Mouse (Mus musculus): ENCODE measurements around the gene Myadml2.

DNA sequence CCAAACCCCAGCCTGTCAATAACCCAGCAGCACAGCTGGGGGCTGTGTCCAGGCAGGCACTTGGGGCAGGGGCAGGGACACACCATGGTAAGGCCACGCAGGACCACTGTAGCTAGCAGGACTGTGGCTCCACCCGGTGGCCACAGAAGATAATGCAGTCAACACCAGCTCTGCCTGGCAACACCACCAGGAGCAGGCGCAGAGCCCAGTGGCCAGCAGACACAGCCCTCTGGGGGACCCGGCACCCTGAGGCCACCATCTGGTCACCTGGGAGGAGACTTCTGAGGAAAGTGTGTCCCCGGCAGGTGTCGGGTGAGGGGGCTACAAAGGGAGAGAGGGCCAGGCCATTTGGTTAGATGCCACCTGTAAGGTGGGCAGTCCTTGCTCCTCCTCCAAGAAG is 35.2 kb downstream of the Myadml2 start:
- peak; percentile 40 to 82; a peak in 2 of 4 replicates for TF ChIP-seq CTCF (conservative IDR thresholded peaks at IDR 0.05 in 1 of 2, IDR thresholded peaks at IDR 0.05 in 1 of 2; ENCODE audit: low read depth in 2 of 2, low read length in 2 of 2)
- TF ChIP-seq JUND (conservative IDR thresholded peaks at IDR 0.05; ENCODE audit: low read depth, low read length) = no peak
- TF ChIP-seq POLR2AphosphoS2 (IDR thresholded peaks at IDR 0.05; ENCODE audit: low read depth, low read length) = no peak
- TF ChIP-seq GABPA (IDR thresholded peaks at IDR 0.05; ENCODE audit: insufficient replicate concordance, low read depth, low read length) = no peak
- no peak for TF ChIP-seq RCOR1 (conservative IDR thresholded peaks at IDR 0.05; ENCODE audit: low read depth, low read length)
- no peak; the same call in 1 of the 2 replicates for TF ChIP-seq NELFE (IDR thresholded peaks at IDR 0.05; ENCODE audit: low read depth, low read length)
- peak; percentile 73 for TF ChIP-seq SMC3 (IDR thresholded peaks at IDR 0.05; ENCODE audit: low read depth, low read length)
- no peak for TF ChIP-seq TCF12 (IDR thresholded peaks at IDR 0.05; ENCODE audit: low read depth, low read length)
- TF ChIP-seq CHD2 (IDR thresholded peaks at IDR 0.05; ENCODE audit: low read length) = no peak
- no peak for TF ChIP-seq POLR2A (IDR thresholded peaks at IDR 0.05; ENCODE audit: low read depth, low read length)
- no peak for TF ChIP-seq MAFK (IDR thresholded peaks at IDR 0.05; ENCODE audit: insufficient replicate concordance, low read length)
